Mouse (Mus musculus) C2C12 (cell line): ENCODE data around the gene Tescl.

ENCODE experiments used
- CTCF ChIP-seq: IDR thresholded peaks from one replicate; pipeline ENCODE4 v1.5.1; 2011; ENCODE audit not compliant: control insufficient read depth, insufficient read depth, insufficient read length
- MAX ChIP-seq: IDR thresholded peaks from one replicate; pipeline ENCODE4 v1.6.1; 2011; ENCODE audit warnings: mild to moderate bottlenecking, control low read depth
- MYOG ChIP-seq: IDR thresholded peaks from one replicate; pipeline ENCODE4 v1.6.1; 2011; ENCODE audit not compliant: control insufficient read depth, insufficient read length; ENCODE audit errors: extremely low read depth

DNA sequence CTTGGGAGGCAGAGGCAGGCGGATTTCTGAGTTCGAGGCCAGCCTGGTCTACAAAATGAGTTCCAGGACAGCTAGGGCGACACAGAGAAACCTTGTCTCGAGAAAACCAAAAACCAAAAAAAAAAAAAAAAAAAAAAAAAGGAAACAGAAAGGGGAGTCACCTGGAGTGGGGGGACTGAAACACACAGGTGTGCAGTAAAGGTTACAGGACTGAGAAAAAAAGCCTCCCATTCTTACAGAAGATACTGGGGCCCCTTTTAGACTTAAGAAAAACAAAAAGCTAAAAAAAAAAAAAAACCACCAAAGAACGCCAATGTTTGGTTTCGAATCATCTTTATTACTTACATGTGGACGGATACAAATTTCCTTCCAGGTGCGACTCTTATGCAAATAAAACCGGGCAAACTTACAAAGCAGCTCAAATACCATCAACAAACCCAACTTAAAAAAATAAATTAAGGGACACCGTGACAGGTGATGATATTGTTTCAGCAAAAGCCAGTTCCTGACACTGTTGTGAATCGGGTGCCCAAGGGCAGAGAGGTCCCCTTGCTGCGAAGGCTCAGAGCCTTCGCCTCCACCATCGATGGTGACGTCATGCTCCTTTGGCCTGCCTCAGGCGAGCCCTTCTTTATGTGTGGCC lies 49.1 kb upstream of the Tescl start:
- TF ChIP-seq CTCF (no peak), MAX (no peak), MYOG (no peak)
